Mouse (Mus musculus) intestine, postnatal 0 days (tissue): Measurements from ENCODE around the gene Cd86. TPM values are rescaled to one million over a fixed set of nuclear protein-coding genes. Genes with fewer than 3 reads are reported as not detected.

ENCODE experiments used
- ATAC-seq: fragments of 200-750 bp; cut with Nextera tagmentation; 2 replicates; pipeline ENCODE4 v1.8.0; 2017; ENCODE audit warnings: mild to moderate bottlenecking, moderate TSS enrichment, moderate library complexity
- H3K27ac ChIP-seq: fragments of 300-500 bp; sonication (generic); 2 replicates; pipeline ENCODE4 v1.5.1; 2014; ENCODE audit warnings: mild to moderate bottlenecking, low read depth, low read length, moderate library complexity
- H3K27me3 ChIP-seq: fragments of 300-500 bp; sonication (generic); replicated peaks from 2 replicates; pipeline ENCODE4 v1.6.1; 2014; ENCODE audit warnings: low read length, mixed read lengths; ENCODE audit not compliant: control insufficient read depth, insufficient read depth
- H3K36me3 ChIP-seq: fragments of 300-500 bp; sonication (generic); 2 replicates; pipeline ENCODE4 v1.6.1; 2014; ENCODE audit warnings: mild to moderate bottlenecking, moderate library complexity; ENCODE audit not compliant: control insufficient read depth, insufficient read depth
- H3K4me1 ChIP-seq: fragments of 300-500 bp; sonication (generic); replicated peaks from 2 replicates; pipeline ENCODE4 v1.6.1; 2014; ENCODE audit warnings: antibody characterized with exemption, low read length, mixed read lengths; ENCODE audit not compliant: control insufficient read depth, insufficient read depth
- H3K4me2 ChIP-seq: fragments of 300-500 bp; sonication (generic); replicated peaks from 2 replicates; pipeline ENCODE4 v1.6.1; 2014; ENCODE audit warnings: low read depth, mild to moderate bottlenecking, moderate library complexity
- H3K4me3 ChIP-seq: fragments of 300-500 bp; sonication (generic); 2 replicates; pipeline ENCODE4 v1.5.1; 2014; ENCODE audit warnings: low read depth, low read length
- H3K9ac ChIP-seq: fragments of 300-500 bp; sonication (generic); 2 replicates; pipeline ENCODE4 v1.6.1; 2014; ENCODE audit warnings: mild to moderate bottlenecking, low read depth, low read length
- H3K9me3 ChIP-seq: fragments of 300-500 bp; sonication (generic); 2 replicates; pipeline ENCODE4 v1.6.1; 2016; ENCODE audit warnings: mixed run types; ENCODE audit not compliant: control insufficient read depth
- CTCF ChIP-seq: sonication (generic); IDR thresholded peaks from 2 replicates; pipeline ENCODE4 v1.5.1; 2016; ENCODE audit warnings: low read depth, mild to moderate bottlenecking, control low read depth, antibody characterized with exemption, moderate library complexity
- WGBS: fragments of 180-500 bp; shearing (Covaris S2); extraction: QIAGEN DNeasy Blood & Tissue Kit; methylation state at CpG from one replicate; pipeline ENCODE4 v1.1.7; 2014; 5-methylcytosine and 5-hydroxymethylcytosine counted together
- polyA plus RNA-seq: library from polyadenylated mRNA; unstranded; fragments of >200 nt; fragmentation: Nextera tagmentation; extraction: Ambion mirVana; gene quantifications from 2 replicates; pipeline ENCODE4 v1.2.1, GENCODE M21; 2015

Cd86 gene
- polyA plus RNA-seq, 1 experiment from 2014 or later, result 1.6 TPM

- 89% methylated on average over 2 of the region's 2 CpGs for WGBS
- Histone ChIP-seq H3K27ac (no peak overlapping the region), H3K9me3 (no peaks in the 10 kb centered on the region), H3K4me3 (no peak overlapping the region), H3K4me1 (no peaks in the 10 kb centered on the region), H3K27me3 (no peaks in the 10 kb centered on the region), H3K9ac (no peak overlapping the region), H3K36me3 (no peaks in the 10 kb centered on the region), H3K4me2 (no peak overlapping the region)
- TF ChIP-seq CTCF, result no peak
- ATAC-seq, result no peak
These were observed 34.6 kb upstream of the Cd86 start for GRCm38 (mm10) chr16:36700484-36700883.

- Histone ChIP-seq H3K27me3 (peaks cover 4% of the 10 kb centered on the region; the same call in 1 of the 2 replicates), H3K4me2 (no peak overlapping the region), H3K27ac (no peak overlapping the region), H3K9ac (no peak overlapping the region), H3K9me3 (no peaks in the 10 kb centered on the region), H3K4me1 (no peaks in the 10 kb centered on the region), H3K36me3 (no peaks in the 10 kb centered on the region), H3K4me3 (no peak overlapping the region)
- no peak for ATAC-seq
- 84% methylated on average over 8 of the region's 8 CpGs for WGBS
- no peak for TF ChIP-seq CTCF
These were observed 31.4 kb upstream of the Cd86 start for GRCm38 (mm10) chr16:36697331-36697730.

GRCm38 (mm10) chr16:36694798-36695290, 29.0 kb upstream of the Cd86 start:
- no peak for ATAC-seq
- peaks cover 4% of the 10 kb centered on the region; the same call in 1 of the 2 replicates for H3K27me3 ChIP-seq
- no peak overlapping the region for H3K27ac ChIP-seq
- no peaks in the 10 kb centered on the region for H3K36me3 ChIP-seq
- peak overlapping the region; percentile 54 for H3K4me3 ChIP-seq
- H3K4me2 ChIP-seq, result peak overlapping the region; percentile 81
- H3K9me3 ChIP-seq, result no peaks in the 10 kb centered on the region
- H3K9ac ChIP-seq, result no peak overlapping the region
- TF ChIP-seq CTCF, result no peak
- 64% methylated on average over 9 of the region's 9 CpGs for WGBS
- no peaks in the 10 kb centered on the region for H3K4me1 ChIP-seq

GRCm38 (mm10) chr16:36693818-36694413, 28.0 kb upstream of the Cd86 start, which contains the start of gene Ildr1:
Gene Ildr1 (plus strand): TSS chr16:36693978.
- Histone ChIP-seq H3K4me1 (no peaks in the 10 kb centered on the region), H3K27me3 (peaks cover 4% of the 10 kb centered on the region; the same call in 1 of the 2 replicates), H3K9me3 (no peaks in the 10 kb centered on the region), H3K4me3 (peak within 1 kb of the TSS; percentile 54), H3K36me3 (no peaks in the 10 kb centered on the region), H3K27ac (no peak within 1 kb of the TSS), H3K4me2 (peak within 1 kb of the TSS; percentile 81), H3K9ac (peak within 1 kb of the TSS; percentile 4)
- no peak for TF ChIP-seq CTCF
- peak; percentile 93 for ATAC-seq
- whole genome bisulfite sequencing, result 1% methylated on average over 40 of the region's 40 CpGs

GRCm38 (mm10) chr16:36691484-36691883, 25.6 kb upstream of the Cd86 start:
- TF ChIP-seq CTCF, result no peak
- Histone ChIP-seq H3K4me1 (no peaks in the 10 kb centered on the region), H3K9ac (no peak overlapping the region), H3K4me3 (no peak overlapping the region), H3K9me3 (no peaks in the 10 kb centered on the region), H3K36me3 (no peaks in the 10 kb centered on the region), H3K27ac (no peak overlapping the region), H3K27me3 (peaks cover 4% of the 10 kb centered on the region; the same call in 1 of the 2 replicates), H3K4me2 (no peak overlapping the region)
- ATAC-seq, result no peak
- 55% methylated on average over 3 of the region's 3 CpGs for WGBS

- H3K27ac ChIP-seq, result no peak overlapping the region
- H3K36me3 ChIP-seq, result no peaks in the 10 kb centered on the region
- no peak overlapping the region for H3K9ac ChIP-seq
- 94% methylated on average over 2 of the region's 2 CpGs for WGBS
- no peak for TF ChIP-seq CTCF
- H3K4me2 ChIP-seq, result no peak overlapping the region
- H3K9me3 ChIP-seq, result no peaks in the 10 kb centered on the region
- H3K27me3 ChIP-seq, result no peaks in the 10 kb centered on the region
- no peak for ATAC-seq
- H3K4me3 ChIP-seq, result no peak overlapping the region
- H3K4me1 ChIP-seq, result no peaks in the 10 kb centered on the region
These were observed 22.2 kb upstream of the Cd86 start for GRCm38 (mm10) chr16:36688076-36688475.
